Mouse (Mus musculus) liver, embryonic 14.5 days (tissue): ENCODE data around the gene Pacsin2. TPM values are rescaled to one million over a fixed set of nuclear protein-coding genes. Genes with fewer than 3 reads are reported as not detected.

ENCODE experiments used
- ATAC-seq: fragments of 200-750 bp; cut with Nextera tagmentation; 2 replicates; pipeline ENCODE4 v1.8.0; 2017; ENCODE audit warnings: moderate number of reproducible peaks, mild to moderate bottlenecking, moderate library complexity; ENCODE audit not compliant: insufficient read depth
- DNase-seq, 3 experiments: peaks; one replicate each; pipeline ENCODE4 v3.0.0-alpha.2; 2012 to 2013; ENCODE audit warnings: low read depth in 3 of 3, low spot score in 3 of 3
- H3K27ac ChIP-seq: fragments of 300-500 bp; sonication (generic); 2 replicates; pipeline ENCODE4 v1.5.1; 2014; ENCODE audit warnings: moderate library complexity, mild to moderate bottlenecking, control low read depth, inconsistent platforms
- H3K27me3 ChIP-seq: fragments of 300-500 bp; sonication (generic); 2 replicates; pipeline ENCODE4 v1.6.1; 2014; ENCODE audit warnings: mild to moderate bottlenecking, low read length, moderate library complexity; ENCODE audit not compliant: control insufficient read depth, insufficient read depth
- H3K36me3 ChIP-seq: fragments of 300-500 bp; sonication (generic); replicated peaks from 2 replicates; pipeline ENCODE4 v1.6.1; 2014; ENCODE audit warnings: low read depth; ENCODE audit not compliant: control insufficient read depth, insufficient read depth
- H3K4me1 ChIP-seq, 2 experiments: fragments of 200-500 bp in 1 of 2; fragments of 300-500 bp in 1 of 2; sonication (generic) in 1 of 2; replicated peaks; 2 replicates each; pipeline ENCODE4 v1.6.1; 2012 to 2014; ENCODE audit warnings: antibody characterized with exemption in 1 of 2, inconsistent platforms in 1 of 2, low read length in 1 of 2; ENCODE audit not compliant: control insufficient read depth in 2 of 2, insufficient read depth in 2 of 2
- H3K4me2 ChIP-seq: fragments of 300-500 bp; sonication (generic); 2 replicates; pipeline ENCODE4 v1.6.1; 2014; ENCODE audit warnings: low read depth, mild to moderate bottlenecking, control low read depth, moderate library complexity
- H3K4me3 ChIP-seq, 2 experiments: fragments of 200-500 bp in 1 of 2; fragments of 300-500 bp in 1 of 2; sonication (generic) in 1 of 2; 2 replicates each; pipeline ENCODE4 v1.5.1; 2012 to 2014; ENCODE audit warnings: low read depth in 2 of 2, low read length in 2 of 2, mild to moderate bottlenecking in 2 of 2, control low read depth in 1 of 2, inconsistent platforms in 1 of 2, moderate library complexity in 1 of 2; ENCODE audit not compliant: insufficient read depth in 1 of 2
- H3K9ac ChIP-seq: fragments of 300-500 bp; sonication (generic); replicated peaks from 2 replicates; pipeline ENCODE4 v1.6.1; 2014; ENCODE audit warnings: mild to moderate bottlenecking, control low read depth, moderate library complexity
- H3K9me3 ChIP-seq: fragments of 300-500 bp; sonication (generic); 2 replicates; pipeline ENCODE4 v1.6.1; 2016; ENCODE audit warnings: low read length, mixed read lengths; ENCODE audit not compliant: control insufficient read depth
- CTCF ChIP-seq: IDR thresholded peaks from 2 replicates; pipeline ENCODE4 v1.5.1; 2016; ENCODE audit warnings: antibody characterized with exemption, low read depth, control low read depth
- EP300 ChIP-seq: IDR thresholded peaks from 2 replicates; pipeline ENCODE4 v1.6.1; 2016; ENCODE audit warnings: antibody characterized with exemption, low read depth
- WGBS: fragments of 180-500 bp; shearing (Covaris S2); extraction: QIAGEN DNeasy Blood & Tissue Kit; methylation state at CpG from one replicate; pipeline ENCODE4 v1.1.7; 2014; ENCODE audit not compliant: insufficient replicate concordance; 5-methylcytosine and 5-hydroxymethylcytosine counted together
- polyA plus RNA-seq, 2 experiments: library from polyadenylated mRNA; depleted of rRNA in 1 of 2; stranded (reverse) in 1 of 2; unstranded in 1 of 2; fragments of >200 nt; fragmentation: Nextera tagmentation in 1 of 2; extraction: Ambion mirVana in 1 of 2; gene quantifications; 2 replicates each; pipeline versions ENCODE4 v1.2.1 to v1.2.3; 2012 to 2014

Pacsin2 gene
- polyA plus RNA-seq, 2 experiments = 32.8 to 39.7 TPM

GRCm38 (mm10) chr15:83349225-83349953 is 115.0 kb downstream of the Pacsin2 start:
- peaks cover 23 to 30% of the 10 kb centered on the region in 2 experiments for H3K4me1 ChIP-seq
- DNase-seq = no peak
- TF ChIP-seq EP300 = no peak
- no peak for TF ChIP-seq CTCF
- no peaks in the 10 kb centered on the region for H3K27me3 ChIP-seq
- peak overlapping the region; percentile 88 for H3K4me2 ChIP-seq
- peak overlapping the region; percentile 71 to 82 for H3K4me3 ChIP-seq
- H3K9ac ChIP-seq = peak overlapping the region; percentile 79
- H3K36me3 ChIP-seq = no peaks in the 10 kb centered on the region; the same call in 1 of the 2 replicates
- 16% methylated on average over 8 of the region's 8 CpGs for WGBS
- H3K9me3 ChIP-seq = no peaks in the 10 kb centered on the region
- H3K27ac ChIP-seq = peak overlapping the region; percentile 27
- peak; percentile 10; the same call in 1 of the 2 replicates for ATAC-seq

DNA sequence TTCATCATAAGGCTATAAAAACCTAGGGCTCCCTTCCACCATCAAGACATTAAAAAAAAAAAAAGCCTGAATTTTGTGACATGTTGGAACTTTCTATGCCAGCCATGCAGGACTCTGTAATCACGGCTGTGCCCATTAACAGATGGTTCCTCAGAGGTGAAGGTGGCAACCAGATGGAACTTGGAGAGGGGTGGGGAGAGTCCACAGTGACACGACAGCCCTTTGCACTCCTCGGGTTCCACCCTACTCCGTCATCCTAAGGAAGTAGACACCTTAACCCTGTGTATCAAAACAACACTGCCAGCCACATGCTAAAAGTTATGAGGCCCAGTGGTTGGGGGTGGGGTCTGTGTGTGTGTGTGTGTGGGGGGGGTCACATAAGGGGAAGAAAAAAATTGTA is 115.7 kb downstream of the Pacsin2 start:
- no peak for ATAC-seq
- H3K27me3 ChIP-seq = no peaks in the 10 kb centered on the region
- H3K9ac ChIP-seq = peak overlapping the region; percentile 79
- peaks cover 29 to 37% of the 10 kb centered on the region in 2 experiments for H3K4me1 ChIP-seq
- whole genome bisulfite sequencing = 52% methylated on average over 4 of the region's 4 CpGs
- H3K9me3 ChIP-seq = no peaks in the 10 kb centered on the region
- H3K4me2 ChIP-seq = peak overlapping the region; percentile 88
- no peak for DNase-seq
- peak overlapping the region; percentile 15 for H3K27ac ChIP-seq
- H3K4me3 ChIP-seq = peak overlapping the region; percentile 71 to 82; a peak in 3 of 4 replicates
- TF ChIP-seq EP300 = no peak
- TF ChIP-seq CTCF = no peak
- H3K36me3 ChIP-seq = no peaks in the 10 kb centered on the region; the same call in 1 of the 2 replicates

GRCm38 (mm10) chr15:83345898-83346529 is 118.4 kb downstream of the Pacsin2 start:
- WGBS = 89% methylated on average over 15 of the region's 15 CpGs
- no peaks in the 10 kb centered on the region for H3K27me3 ChIP-seq
- H3K4me2 ChIP-seq = no peak overlapping the region
- TF ChIP-seq CTCF = no peak
- TF ChIP-seq EP300 = no peak
- peaks cover 5% of the 10 kb centered on the region; the same call in 1 of the 2 replicates for H3K36me3 ChIP-seq
- no peak for ATAC-seq
- no peak for DNase-seq
- no peaks in the 10 kb centered on the region for H3K9me3 ChIP-seq
- no peak overlapping the region for H3K4me3 ChIP-seq
- H3K27ac ChIP-seq = no peak overlapping the region
- H3K9ac ChIP-seq = no peak overlapping the region
- peaks cover 36 to 42% of the 10 kb centered on the region in 2 experiments for H3K4me1 ChIP-seq

GRCm38 (mm10) chr15:83344956-83345355 is 119.5 kb downstream of the Pacsin2 start:
- H3K9ac ChIP-seq = peak overlapping the region; percentile 27
- no peak overlapping the region for H3K4me3 ChIP-seq
- no peaks in the 10 kb centered on the region for H3K9me3 ChIP-seq
- ATAC-seq = peak; percentile 26; the same call in 1 of the 2 replicates
- H3K4me2 ChIP-seq = peak overlapping the region; percentile 64
- no peak for DNase-seq
- H3K27ac ChIP-seq = peak overlapping the region; percentile 87
- WGBS = 56% methylated on average over 7 of the region's 7 CpGs
- no peaks in the 10 kb centered on the region for H3K27me3 ChIP-seq
- H3K36me3 ChIP-seq = peaks cover 5% of the 10 kb centered on the region; the same call in 1 of the 2 replicates
- TF ChIP-seq EP300 (no peak), CTCF (no peak)
- peaks cover 31 to 41% of the 10 kb centered on the region in 2 experiments for H3K4me1 ChIP-seq

DNA sequence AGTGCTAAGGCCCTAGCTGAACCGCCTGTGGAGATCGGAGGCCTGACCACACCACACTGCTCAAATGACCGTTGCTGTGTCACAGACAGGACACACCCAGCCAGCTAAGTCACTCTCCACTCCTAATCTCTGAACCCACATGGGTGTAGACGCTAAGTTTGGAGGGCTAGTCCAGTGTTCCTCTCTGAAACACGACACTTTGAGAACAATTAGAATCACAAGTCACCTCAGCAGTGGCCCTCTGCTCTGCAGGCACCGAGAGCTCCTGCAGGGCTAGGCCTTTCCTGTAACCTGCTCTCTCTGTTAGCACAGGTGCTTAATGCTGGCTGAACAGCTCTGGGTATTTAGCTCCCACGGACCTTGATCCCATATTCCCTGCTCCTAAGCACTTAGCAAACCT is 120.2 kb downstream of the Pacsin2 start:
- Histone ChIP-seq H3K4me3 (peak overlapping the region; percentile 13 to 29; a peak in 2 of 4 replicates), H3K4me2 (peak overlapping the region; percentile 64), H3K27ac (peak overlapping the region; percentile 87), H3K27me3 (no peaks in the 10 kb centered on the region), H3K9ac (peak overlapping the region; percentile 61), H3K9me3 (no peaks in the 10 kb centered on the region), H3K4me1 (peaks cover 28 to 37% of the 10 kb centered on the region in 2 experiments), H3K36me3 (peaks cover 5% of the 10 kb centered on the region; the same call in 1 of the 2 replicates)
- ATAC-seq (peak; percentile 95), DNase-seq (peak; percentile 68 to 71 (median 70))
- WGBS = 12% methylated on average over 7 of the region's 7 CpGs
- TF ChIP-seq CTCF (no peak), EP300 (peak; percentile 66)
